Mouse (Mus musculus) neutrophil, adult 83 days (primary cell): ENCODE measurements around the gene Wdr92. TPM values are rescaled to one million over a fixed set of nuclear protein-coding genes. Genes with fewer than 3 reads are reported as not detected.

ENCODE experiments used
- total RNA-seq, 2 experiments: library from RNA; stranded (reverse); gene quantifications; one replicate each; pipeline ENCODE4 v1.2.4; 2023

Wdr92 gene
- total RNA-seq: 1 to 10 TPM; 5.5 to 6.3 TPM

DNA sequence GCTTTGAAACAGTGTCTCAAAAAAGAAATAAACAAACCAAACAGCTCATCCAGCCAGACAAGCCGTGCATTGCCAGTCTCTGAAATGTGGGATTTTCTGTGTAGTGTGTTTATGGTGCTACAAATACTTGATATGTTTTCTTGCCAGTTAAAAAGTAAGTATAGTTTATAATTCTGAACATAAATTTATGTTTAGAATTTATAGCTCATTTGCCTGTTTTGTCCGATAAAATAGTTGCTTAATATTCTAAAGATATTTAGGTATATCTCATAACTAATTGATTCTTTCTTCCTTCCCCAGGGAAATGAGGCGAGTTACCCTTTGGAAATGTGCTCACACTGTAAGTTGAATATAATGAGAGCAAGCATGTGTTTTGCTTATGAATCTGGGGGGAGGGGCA lies at the start of gene Wdr92:
TSS of gene Wdr92 (plus strand) at position 301 of the 400 bp plus-strand sequence.

DNA sequence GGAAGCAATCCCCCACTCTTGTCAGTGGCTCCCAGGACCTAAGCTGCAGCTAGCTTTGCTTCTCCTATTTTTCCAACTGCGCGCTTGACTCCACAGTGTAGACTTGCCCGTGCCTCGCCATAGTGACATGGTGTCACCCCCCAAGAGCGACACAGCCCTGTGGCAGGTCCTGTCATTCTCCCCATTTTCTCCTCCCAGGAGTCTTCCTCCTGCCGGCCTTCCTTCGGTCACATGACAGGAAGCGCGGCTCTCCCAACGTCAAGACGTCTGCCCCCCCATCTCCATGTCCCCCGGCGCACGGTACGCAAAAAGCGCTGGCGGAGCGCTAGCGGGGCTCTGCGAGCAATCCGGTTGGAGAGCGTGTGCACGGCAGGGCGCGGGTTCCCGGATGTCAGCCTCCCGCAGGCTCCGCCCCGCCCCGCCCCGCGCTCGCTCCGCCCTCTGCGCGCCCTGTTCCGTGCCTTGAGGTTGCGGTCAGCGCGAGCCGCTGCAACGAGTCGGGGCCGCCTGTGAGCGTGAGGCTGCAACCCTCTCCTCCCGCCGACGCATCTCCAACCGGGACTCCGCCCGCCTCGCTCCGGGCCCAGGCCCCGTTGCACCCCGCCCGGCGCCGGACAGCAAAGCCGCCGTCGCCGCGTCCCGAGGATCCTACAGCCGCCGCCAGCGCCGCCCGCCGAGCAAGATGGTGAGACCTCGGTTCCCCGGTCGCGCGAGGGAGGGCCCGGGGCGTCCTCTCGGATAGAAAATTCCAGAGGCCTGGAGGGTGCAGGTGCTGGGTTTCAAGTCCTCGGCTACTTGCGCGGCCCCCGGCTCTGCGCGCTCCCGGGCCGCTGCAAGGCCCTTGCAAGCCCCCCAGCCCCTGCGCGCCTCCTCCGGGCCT lies 22.8 kb upstream of the Wdr92 start, which contains the start of gene Ppp3r1:
TSS of gene Ppp3r1 (plus strand) at position 406 of the 880 bp plus-strand sequence.

DNA sequence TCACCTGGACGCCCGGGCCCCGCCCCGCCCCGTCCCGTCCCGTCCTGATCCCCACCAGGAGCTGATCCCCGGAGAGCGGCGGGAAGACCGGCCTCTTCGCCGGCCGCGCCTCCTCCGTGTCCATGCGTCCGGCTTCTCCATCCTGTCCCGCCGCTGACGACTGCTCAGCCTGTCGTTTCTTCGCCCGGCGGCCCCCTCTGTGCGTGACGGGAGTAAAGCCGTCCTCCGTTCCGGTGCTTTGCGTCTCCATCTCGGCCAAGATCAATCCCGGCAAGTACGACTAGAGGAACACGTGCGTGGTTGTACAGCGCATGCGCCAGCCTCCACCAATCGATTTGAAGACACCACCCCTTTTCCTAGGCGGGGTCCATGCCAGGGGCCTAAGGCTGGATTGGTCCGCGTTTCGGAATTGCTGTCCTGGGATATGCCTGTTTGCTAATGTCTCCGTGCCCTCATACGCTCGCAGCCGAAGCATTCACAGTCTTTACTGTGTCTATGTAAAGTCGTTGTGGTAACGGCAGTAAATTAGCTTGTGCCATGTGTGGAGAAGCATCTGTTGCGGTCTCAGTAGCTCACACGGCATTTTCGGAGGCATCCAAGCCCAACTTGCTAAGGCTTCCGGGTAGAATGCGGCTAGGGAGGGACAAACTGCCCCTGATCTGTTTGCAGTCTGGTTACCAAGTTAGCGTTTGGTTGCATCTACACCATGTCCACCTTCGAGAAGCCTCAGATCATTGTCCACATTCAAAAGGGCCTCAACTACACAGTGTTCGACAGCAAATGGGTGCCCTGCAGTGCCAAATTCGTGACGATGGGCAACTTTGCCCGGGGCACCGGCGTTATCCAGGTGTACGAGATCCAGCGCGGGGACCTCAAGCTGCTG lies 29.6 kb downstream of the Wdr92 start, which contains the start of gene Pno1:
TSS of gene Pno1 (minus strand) at position 311 of the 883 bp plus-strand sequence.

DNA sequence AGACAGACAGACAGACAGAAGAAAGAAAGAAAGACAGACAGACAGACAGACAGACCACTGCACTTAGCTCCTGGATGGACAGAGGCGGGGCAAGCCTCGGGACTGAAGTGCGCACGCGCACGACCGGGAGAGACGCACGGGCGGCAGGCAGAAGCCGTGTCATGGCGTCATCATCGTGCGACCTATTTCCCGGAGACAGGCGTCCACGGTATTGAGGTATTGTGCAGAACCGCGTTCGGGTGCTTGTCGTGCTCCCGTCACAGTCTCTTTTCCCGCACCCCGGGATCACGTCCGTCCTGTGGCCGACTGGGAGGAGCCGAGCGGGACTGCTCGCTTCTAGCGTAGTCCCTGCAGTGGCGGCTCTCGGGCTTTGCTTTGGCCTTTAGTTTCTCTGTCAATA lies 75.5 kb downstream of the Wdr92 start, which contains the start of gene C1d:
TSS of gene C1d (plus strand) at position 137 of the 400 bp plus-strand sequence.

Other genes starting within 250 kb of the Wdr92 start
- gene Fbxo48, start 230.7 kb upstream of the Wdr92 start, total RNA-seq: 1 to 10 TPM; 4.1 to 5.5 TPM
- gene Cnrip1, start 130.5 kb upstream of the Wdr92 start, total RNA-seq: under 1 TPM; 0.33 to 0.49 TPM
- gene Plek, start 129.7 kb upstream of the Wdr92 start, total RNA-seq: 100 to 1,000 TPM; 307 to 325 TPM
- 10 to 100 TPM; 65.1 to 68.5 TPM for gene Ppp3r1, start 22.8 kb upstream of the Wdr92 start, total RNA-seq
- gene Pno1, start 29.5 kb downstream of the Wdr92 start, total RNA-seq: 10 to 100 TPM in 1 of 2 experiments, 1 to 10 TPM in 1; 9.4 to 11.1 TPM
- 10 to 100 TPM; 29.3 to 32.1 TPM for gene C1d, start 75.5 kb downstream of the Wdr92 start, total RNA-seq